Mouse (Mus musculus) heart, embryonic 12.5 days (tissue): Measurements from ENCODE around the gene Zfp882. TPM values are rescaled to one million over a fixed set of nuclear protein-coding genes. Genes with fewer than 3 reads are reported as not detected.
"Not testable (repeated sequence)": the region's sequence is repeated elsewhere in the genome, so short reads cannot be mapped to it uniquely, and the experiment has no call there.

ENCODE experiments used
- ATAC-seq: fragments of 200-750 bp; cut with Nextera tagmentation; 2 replicates; pipeline ENCODE4 v1.8.0; 2017; ENCODE audit warnings: moderate TSS enrichment, moderate library complexity; ENCODE audit not compliant: insufficient number of reproducible peaks, low FRiP score
- H3K27ac ChIP-seq: fragments of 300-500 bp; sonication (generic); 2 replicates; pipeline ENCODE4 v1.5.1; 2016; ENCODE audit warnings: mild to moderate bottlenecking, moderate library complexity; ENCODE audit not compliant: poor library complexity, severe bottlenecking
- H3K27me3 ChIP-seq: fragments of 300-500 bp; sonication (generic); replicated peaks from 2 replicates; pipeline ENCODE4 v1.6.1; 2016; ENCODE audit warnings: mild to moderate bottlenecking, moderate library complexity
- H3K36me3 ChIP-seq: fragments of 300-500 bp; sonication (generic); 2 replicates; pipeline ENCODE4 v1.6.1; 2016; ENCODE audit warnings: mild to moderate bottlenecking, moderate library complexity
- H3K4me1 ChIP-seq: fragments of 300-500 bp; sonication (generic); replicated peaks from 2 replicates; pipeline ENCODE4 v1.6.1; 2016; ENCODE audit warnings: mild to moderate bottlenecking
- H3K4me2 ChIP-seq: fragments of 300-500 bp; sonication (generic); 2 replicates; pipeline ENCODE4 v1.6.1; 2016; ENCODE audit warnings: mild to moderate bottlenecking, moderate library complexity
- H3K4me3 ChIP-seq: fragments of 300-500 bp; sonication (generic); 2 replicates; pipeline ENCODE4 v1.5.1; 2016; ENCODE audit warnings: mild to moderate bottlenecking
- H3K9ac ChIP-seq: fragments of 300-500 bp; sonication (generic); 2 replicates; pipeline ENCODE4 v1.6.1; 2016; ENCODE audit warnings: mild to moderate bottlenecking, moderate library complexity
- H3K9me3 ChIP-seq: fragments of 300-500 bp; sonication (generic); replicated peaks from 2 replicates; pipeline ENCODE4 v1.6.1; 2016; ENCODE audit warnings: mild to moderate bottlenecking, moderate library complexity
- WGBS: fragments of 180-500 bp; shearing (Covaris S2); methylation state at CpG from one replicate; pipeline ENCODE4 v1.1.7; 2016; 5-methylcytosine and 5-hydroxymethylcytosine counted together
- polyA plus RNA-seq: library from polyadenylated mRNA; unstranded; fragments of >200 nt; fragmentation: Nextera tagmentation; extraction: Ambion mirVana; gene quantifications from 2 replicates; pipeline ENCODE4 v1.2.1, GENCODE M21; 2016

Gene Zfp882
- polyA plus RNA-seq, 1 experiment from 2014 or later = 2.4 TPM

- no peak for ATAC-seq
- 98% methylated on average over 5 of the region's 5 CpGs for WGBS
- no peak overlapping the region for H3K4me3 ChIP-seq
- H3K27ac ChIP-seq = no peak overlapping the region
- no peaks in the 10 kb centered on the region for H3K27me3 ChIP-seq
- no peaks in the 10 kb centered on the region for H3K9me3 ChIP-seq
- no peak overlapping the region for H3K9ac ChIP-seq
- H3K4me1 ChIP-seq = 0 out of 2 replicates have a peak, but pooled peaks cover 6% of the 10 kb centered on the region
- H3K4me2 ChIP-seq = no peak overlapping the region
- peaks cover 41% of the 10 kb centered on the region for H3K36me3 ChIP-seq
Observed at GRCm38 (mm10) chr8:71925791-71926190, 17.4 kb downstream of the Zfp882 start.

GRCm38 (mm10) chr8:71926551-71926950, 18.1 kb downstream of the Zfp882 start:
- ATAC-seq = no peak
- 0 out of 2 replicates have a peak, but pooled peaks cover 6% of the 10 kb centered on the region for H3K4me1 ChIP-seq
- no peak overlapping the region for H3K4me2 ChIP-seq
- H3K27ac ChIP-seq = no peak overlapping the region
- H3K27me3 ChIP-seq = no peaks in the 10 kb centered on the region
- no peak overlapping the region for H3K4me3 ChIP-seq
- no peak overlapping the region for H3K9ac ChIP-seq
- H3K9me3 ChIP-seq = peaks cover 3% of the 10 kb centered on the region; the same call in 1 of the 2 replicates
- 82% methylated on average over 3 of the region's 3 CpGs for WGBS
- peaks cover 49% of the 10 kb centered on the region for H3K36me3 ChIP-seq

GRCm38 (mm10) chr8:71927779-71928178, 19.4 kb downstream of the Zfp882 start:
- no peak overlapping the region for H3K27ac ChIP-seq
- ATAC-seq = no peak
- no peak overlapping the region for H3K4me3 ChIP-seq
- no peak overlapping the region for H3K9ac ChIP-seq
- H3K36me3 ChIP-seq = peaks cover 53% of the 10 kb centered on the region
- H3K4me2 ChIP-seq = no peak overlapping the region
- 0 out of 2 replicates have a peak, but pooled peaks cover 6% of the 10 kb centered on the region for H3K4me1 ChIP-seq
- H3K27me3 ChIP-seq = no peaks in the 10 kb centered on the region
- H3K9me3 ChIP-seq = peaks cover 4% of the 10 kb centered on the region; the same call in 1 of the 2 replicates

GRCm38 (mm10) chr8:71938037-71938436, 29.6 kb downstream of the Zfp882 start:
- not testable (repeated sequence) for H3K4me1 ChIP-seq, H3K4me3 ChIP-seq, H3K9me3 ChIP-seq, H3K4me2 ChIP-seq, ATAC-seq, H3K27me3 ChIP-seq, H3K9ac ChIP-seq, H3K27ac ChIP-seq
- peaks cover 10% of the 10 kb centered on the region for H3K36me3 ChIP-seq
- 72% methylated on average over 2 of the region's 2 CpGs for WGBS

- Histone ChIP-seq H3K9ac (no peak overlapping the region), H3K27ac (no peak overlapping the region), H3K4me2 (no peak overlapping the region), H3K27me3 (peaks cover 3% of the 10 kb centered on the region; the same call in 1 of the 2 replicates), H3K4me1 (no peaks in the 10 kb centered on the region), H3K9me3 (no peaks in the 10 kb centered on the region), H3K36me3 (no peaks in the 10 kb centered on the region), H3K4me3 (no peak overlapping the region)
- peak; percentile 68; the same call in 1 of the 2 replicates for ATAC-seq
- 68% methylated on average over 2 of the region's 2 CpGs for WGBS
Observed at GRCm38 (mm10) chr8:71940293-71941208, 32.1 kb downstream of the Zfp882 start.

GRCm38 (mm10) chr8:71941776-71942175, 33.4 kb downstream of the Zfp882 start:
- no peak overlapping the region for H3K27ac ChIP-seq
- no peaks in the 10 kb centered on the region for H3K9me3 ChIP-seq
- ATAC-seq = no peak
- no peaks in the 10 kb centered on the region for H3K36me3 ChIP-seq
- 79% methylated on average over 1 of the region's 1 CpGs for WGBS
- no peak overlapping the region for H3K4me3 ChIP-seq
- peaks cover 6% of the 10 kb centered on the region; the same call in 1 of the 2 replicates for H3K27me3 ChIP-seq
- H3K4me1 ChIP-seq = no peaks in the 10 kb centered on the region
- H3K9ac ChIP-seq = no peak overlapping the region
- H3K4me2 ChIP-seq = no peak overlapping the region

GRCm38 (mm10) chr8:71948624-71949023, 40.2 kb downstream of the Zfp882 start:
- peaks cover 4% of the 10 kb centered on the region; the same call in 1 of the 2 replicates for H3K36me3 ChIP-seq
- peaks cover 9% of the 10 kb centered on the region; the same call in 1 of the 2 replicates for H3K27me3 ChIP-seq
- no peak overlapping the region for H3K27ac ChIP-seq
- H3K9me3 ChIP-seq = no peaks in the 10 kb centered on the region
- no peak for ATAC-seq
- no peak overlapping the region for H3K4me2 ChIP-seq
- no peak overlapping the region for H3K9ac ChIP-seq
- WGBS = 82% methylated on average over 5 of the region's 5 CpGs
- H3K4me1 ChIP-seq = peaks cover 11% of the 10 kb centered on the region
- H3K4me3 ChIP-seq = no peak overlapping the region

GRCm38 (mm10) chr8:71950482-71951221, 42.2 kb downstream of the Zfp882 start, which contains the start of gene Zfp961:
Gene Zfp961 (plus strand): TSS chr8:71951038.
- Histone ChIP-seq H3K4me1 (peaks cover 11% of the 10 kb centered on the region), H3K27ac (peak within 1 kb of the TSS; percentile 90), H3K4me3 (peak within 1 kb of the TSS; percentile 82), H3K9ac (peak within 1 kb of the TSS; percentile 78), H3K36me3 (peaks cover 15% of the 10 kb centered on the region), H3K27me3 (0 out of 2 replicates have a peak, but pooled peaks cover 6% of the 10 kb centered on the region), H3K4me2 (peak within 1 kb of the TSS; percentile 71), H3K9me3 (peaks cover 3% of the 10 kb centered on the region)
- 3% methylated on average over 34 of the region's 34 CpGs for WGBS
- peak; percentile 100 for ATAC-seq

- peaks cover 11% of the 10 kb centered on the region for H3K4me1 ChIP-seq
- H3K9me3 ChIP-seq = peaks cover 3% of the 10 kb centered on the region
- H3K27ac ChIP-seq = no peak overlapping the region; the same call in 1 of the 2 replicates
- H3K4me3 ChIP-seq = peak overlapping the region; percentile 82
- peak overlapping the region; percentile 78 for H3K9ac ChIP-seq
- H3K27me3 ChIP-seq = 0 out of 2 replicates have a peak, but pooled peaks cover 3% of the 10 kb centered on the region
- WGBS = 38% methylated on average over 14 of the region's 14 CpGs
- ATAC-seq = no peak
- H3K36me3 ChIP-seq = peaks cover 15% of the 10 kb centered on the region
- peak overlapping the region; percentile 71 for H3K4me2 ChIP-seq
Observed at GRCm38 (mm10) chr8:71951436-71952161, 43.2 kb downstream of the Zfp882 start.

GRCm38 (mm10) chr8:71952489-71952888, 44.1 kb downstream of the Zfp882 start:
- peak overlapping the region; percentile 71; the same call in 1 of the 2 replicates for H3K4me2 ChIP-seq
- no peak overlapping the region for H3K4me3 ChIP-seq
- H3K27me3 ChIP-seq = 0 out of 2 replicates have a peak, but pooled peaks cover 2% of the 10 kb centered on the region
- WGBS = 84% methylated on average over 1 of the region's 1 CpGs
- peaks cover 11% of the 10 kb centered on the region for H3K4me1 ChIP-seq
- ATAC-seq = no peak
- peaks cover 3% of the 10 kb centered on the region for H3K9me3 ChIP-seq
- H3K36me3 ChIP-seq = peaks cover 15% of the 10 kb centered on the region
- H3K9ac ChIP-seq = 0 out of 2 replicates have a peak overlapping the region, but pooled peaks have one; percentile 30
- H3K27ac ChIP-seq = no peak overlapping the region
